Mouse (Mus musculus) testis, adult 2 months (tissue): ENCODE data around the gene Gm49384.

Experiments used
- CTCF ChIP-seq: fragments of 200-500 bp; IDR thresholded peaks from 2 replicates; pipeline ENCODE4 v1.5.1; 2012; ENCODE audit warnings: low read depth, mild to moderate bottlenecking, inconsistent platforms, low read length, moderate library complexity; ENCODE audit not compliant: control insufficient read depth, insufficient read depth, insufficient replicate concordance
- POLR2A ChIP-seq: fragments of 200-500 bp; IDR thresholded peaks from 2 replicates; pipeline ENCODE4 v1.6.1; 2012; ENCODE audit warnings: low read depth, mild to moderate bottlenecking, inconsistent platforms, low read length, moderate library complexity; ENCODE audit not compliant: control insufficient read depth

GRCm38 (mm10) chr12:69241771-69242431 lies 37.8 kb upstream of the Gm49384 start:
- no peak for TF ChIP-seq CTCF
- peak; percentile 79; the same call in 1 of the 2 replicates for TF ChIP-seq POLR2A
